Mouse (Mus musculus): ENCODE results near the gene Ak8. TPM values are rescaled to one million over a fixed set of nuclear protein-coding genes. Genes with fewer than 3 reads are reported as not detected.

The Ak8 gene
- polyA plus RNA-seq, 1 experiment from 2014 or later = 0.52 TPM

- H3K4me2 ChIP-seq (ENCODE audit: low read depth, severe bottlenecking) = no peak overlapping the region
- no peaks in the 10 kb centered on the region for H3K27me3 ChIP-seq (ENCODE audit: control insufficient read depth, insufficient read depth, low read length)
- no peak for DNase-seq (ENCODE audit: low spot score)
- H3K4me3 ChIP-seq (ENCODE audit: low read depth, low read length) = no peak overlapping the region
- 68% methylated on average over 3 of the region's 3 CpGs for WGBS
- peaks cover 10% of the 10 kb centered on the region for H3K4me1 ChIP-seq (ENCODE audit: control insufficient read depth, insufficient read depth, low read length)
- H3K36me3 ChIP-seq (ENCODE audit: control insufficient read depth, insufficient read depth, low read length) = peaks cover 2% of the 10 kb centered on the region; the same call in 1 of the 2 replicates
- H3K27ac ChIP-seq (replicated peaks; ENCODE audit: low read depth, low read length) = no peak overlapping the region
- no peak overlapping the region for H3K9ac ChIP-seq (ENCODE audit: low read length)
- ATAC-seq (ENCODE audit: insufficient number of reproducible peaks, low FRiP score, low TSS enrichment, low read depth) = no peak
- H3K9me3 ChIP-seq (ENCODE audit: control insufficient read depth, low read length) = no peaks in the 10 kb centered on the region
Observed at GRCm38 (mm10) chr2:28842042-28842441, 142.1 kb downstream of the Ak8 start.

- WGBS = 80% methylated on average over 2 of the region's 2 CpGs
- no peak overlapping the region for H3K4me2 ChIP-seq (ENCODE audit: low read depth, severe bottlenecking)
- no peak overlapping the region for H3K27ac ChIP-seq (replicated peaks; ENCODE audit: low read depth, low read length)
- ATAC-seq (ENCODE audit: insufficient number of reproducible peaks, low FRiP score, low TSS enrichment, low read depth) (no peak), DNase-seq (ENCODE audit: low spot score) (no peak)
- no peak overlapping the region for H3K9ac ChIP-seq (ENCODE audit: low read length)
- H3K4me1 ChIP-seq (ENCODE audit: control insufficient read depth, insufficient read depth, low read length) = no peaks in the 10 kb centered on the region
- no peak overlapping the region for H3K4me3 ChIP-seq (ENCODE audit: low read depth, low read length)
- H3K9me3 ChIP-seq (ENCODE audit: control insufficient read depth, low read length) = no peaks in the 10 kb centered on the region
- H3K27me3 ChIP-seq (ENCODE audit: control insufficient read depth, insufficient read depth, low read length) = no peaks in the 10 kb centered on the region
- peaks cover 8% of the 10 kb centered on the region; the same call in 1 of the 2 replicates for H3K36me3 ChIP-seq (ENCODE audit: control insufficient read depth, insufficient read depth, low read length)
Observed at GRCm38 (mm10) chr2:28848879-28849278, 148.9 kb downstream of the Ak8 start.

GRCm38 (mm10) chr2:28852594-28852993 is 152.6 kb downstream of the Ak8 start:
- Histone ChIP-seq H3K27me3 (ENCODE audit: control insufficient read depth, insufficient read depth, low read length) (no peaks in the 10 kb centered on the region), H3K4me1 (ENCODE audit: control insufficient read depth, insufficient read depth, low read length) (no peaks in the 10 kb centered on the region), H3K27ac (replicated peaks; ENCODE audit: low read depth, low read length) (no peak overlapping the region), H3K9me3 (ENCODE audit: control insufficient read depth, low read length) (no peaks in the 10 kb centered on the region), H3K9ac (ENCODE audit: low read length) (no peak overlapping the region), H3K4me3 (ENCODE audit: low read depth, low read length) (no peak overlapping the region), H3K36me3 (ENCODE audit: control insufficient read depth, insufficient read depth, low read length) (peaks cover 9% of the 10 kb centered on the region; the same call in 1 of the 2 replicates), H3K4me2 (ENCODE audit: low read depth, severe bottlenecking) (no peak overlapping the region)
- ATAC-seq (ENCODE audit: insufficient number of reproducible peaks, low FRiP score, low TSS enrichment, low read depth) = no peak
- DNase-seq (ENCODE audit: low spot score) = no peak
- 93% methylated on average over 3 of the region's 3 CpGs for WGBS

GRCm38 (mm10) chr2:28855773-28856172 is 155.8 kb downstream of the Ak8 start:
- ATAC-seq (ENCODE audit: insufficient number of reproducible peaks, low FRiP score, low TSS enrichment, low read depth) = no peak
- Histone ChIP-seq H3K27ac (replicated peaks; ENCODE audit: low read depth, low read length) (no peak overlapping the region), H3K4me2 (ENCODE audit: low read depth, severe bottlenecking) (no peak overlapping the region), H3K4me1 (ENCODE audit: control insufficient read depth, insufficient read depth, low read length) (no peaks in the 10 kb centered on the region), H3K36me3 (ENCODE audit: control insufficient read depth, insufficient read depth, low read length) (peaks cover 12% of the 10 kb centered on the region; the same call in 1 of the 2 replicates), H3K4me3 (ENCODE audit: low read depth, low read length) (no peak overlapping the region), H3K27me3 (ENCODE audit: control insufficient read depth, insufficient read depth, low read length) (no peaks in the 10 kb centered on the region), H3K9me3 (ENCODE audit: control insufficient read depth, low read length) (no peaks in the 10 kb centered on the region), H3K9ac (ENCODE audit: low read length) (no peak overlapping the region)
- DNase-seq (ENCODE audit: low spot score) = no peak
- 90% methylated on average over 2 of the region's 2 CpGs for WGBS

- Histone ChIP-seq H3K4me3 (ENCODE audit: low read depth, low read length) (no peak overlapping the region), H3K4me1 (ENCODE audit: control insufficient read depth, insufficient read depth, low read length) (no peaks in the 10 kb centered on the region), H3K9me3 (ENCODE audit: control insufficient read depth, low read length) (no peaks in the 10 kb centered on the region), H3K27ac (replicated peaks; ENCODE audit: low read depth, low read length) (no peak overlapping the region), H3K4me2 (ENCODE audit: low read depth, severe bottlenecking) (no peak overlapping the region), H3K36me3 (ENCODE audit: control insufficient read depth, insufficient read depth, low read length) (peaks cover 14% of the 10 kb centered on the region; the same call in 1 of the 2 replicates), H3K9ac (ENCODE audit: low read length) (no peak overlapping the region), H3K27me3 (ENCODE audit: control insufficient read depth, insufficient read depth, low read length) (no peaks in the 10 kb centered on the region)
- WGBS = 93% methylated on average over 4 of the region's 4 CpGs
- ATAC-seq (ENCODE audit: insufficient number of reproducible peaks, low FRiP score, low TSS enrichment, low read depth) (no peak), DNase-seq (ENCODE audit: low spot score) (no peak)
Observed at GRCm38 (mm10) chr2:28859303-28859702, 159.3 kb downstream of the Ak8 start.

- WGBS = 94% methylated on average over 8 of the region's 8 CpGs
- H3K27me3 ChIP-seq (ENCODE audit: control insufficient read depth, insufficient read depth, low read length) = no peaks in the 10 kb centered on the region
- no peaks in the 10 kb centered on the region for H3K4me1 ChIP-seq (ENCODE audit: control insufficient read depth, insufficient read depth, low read length)
- H3K4me2 ChIP-seq (ENCODE audit: low read depth, severe bottlenecking) = no peak overlapping the region
- peaks cover 13% of the 10 kb centered on the region; the same call in 1 of the 2 replicates for H3K36me3 ChIP-seq (ENCODE audit: control insufficient read depth, insufficient read depth, low read length)
- no peak for ATAC-seq (ENCODE audit: insufficient number of reproducible peaks, low FRiP score, low TSS enrichment, low read depth)
- no peak for DNase-seq (ENCODE audit: low spot score)
- no peak overlapping the region for H3K9ac ChIP-seq (ENCODE audit: low read length)
- no peak overlapping the region for H3K27ac ChIP-seq (replicated peaks; ENCODE audit: low read depth, low read length)
- no peaks in the 10 kb centered on the region for H3K9me3 ChIP-seq (ENCODE audit: control insufficient read depth, low read length)
- H3K4me3 ChIP-seq (ENCODE audit: low read depth, low read length) = no peak overlapping the region
Observed at GRCm38 (mm10) chr2:28860678-28861423, 160.9 kb downstream of the Ak8 start.

Small RNA genes within 50 kb of the gene (microRNA-seq; reads per million reads assigned to microRNA genes)
- gene Mir3088 = 1.5 reads per million

Other genes starting within 250 kb of the Ak8 start
- 0.95 and 0.96 TPM in 2 replicates for gene 1700007K13Rik, start 233.8 kb upstream of the Ak8 start, polyA plus RNA-seq (2014; fragmentation: Nextera tagmentation; extraction: Ambion mirVana)
- gene Mrps2, start 232.1 kb upstream of the Ak8 start, polyA plus RNA-seq (2014; fragmentation: Nextera tagmentation; extraction: Ambion mirVana) = 70.4 and 72.9 TPM in 2 replicates
- not detected in 2 replicates for gene Gbgt1, start 203.3 kb upstream of the Ak8 start, polyA plus RNA-seq (2014; fragmentation: Nextera tagmentation; extraction: Ambion mirVana)
- not detected in 2 replicates for gene Gm10134, start 194.1 kb upstream of the Ak8 start, polyA plus RNA-seq (2014; fragmentation: Nextera tagmentation; extraction: Ambion mirVana)
- 37.3 and 43.1 TPM in 2 replicates for gene Ralgds, start 187.0 kb upstream of the Ak8 start, polyA plus RNA-seq (2014; fragmentation: Nextera tagmentation; extraction: Ambion mirVana)
- not detected in 2 replicates for gene Cel, start 136.8 kb upstream of the Ak8 start, polyA plus RNA-seq (2014; fragmentation: Nextera tagmentation; extraction: Ambion mirVana)
- 48.6 and 48.9 TPM in 2 replicates for gene Gtf3c5, start 116.4 kb upstream of the Ak8 start, polyA plus RNA-seq (2014; fragmentation: Nextera tagmentation; extraction: Ambion mirVana)
- 0.77 and 2.2 TPM in 2 replicates for gene Gfi1b, start 78.2 kb upstream of the Ak8 start, polyA plus RNA-seq (2014; fragmentation: Nextera tagmentation; extraction: Ambion mirVana)
- 23.2 and 23.6 TPM in 2 replicates for gene Tsc1, start 58.9 kb upstream of the Ak8 start, polyA plus RNA-seq (2014; fragmentation: Nextera tagmentation; extraction: Ambion mirVana)
- gene Spaca9, start 437 bp upstream of the Ak8 start, polyA plus RNA-seq (2014; fragmentation: Nextera tagmentation; extraction: Ambion mirVana) = 1.7 and 2.0 TPM in 2 replicates
- gene Gtf3c4, start 140.2 kb downstream of the Ak8 start, polyA plus RNA-seq (2014; fragmentation: Nextera tagmentation; extraction: Ambion mirVana) = 31.3 and 35.4 TPM in 2 replicates
- 20.4 and 21.8 TPM in 2 replicates for gene Ddx31, start 140.2 kb downstream of the Ak8 start, polyA plus RNA-seq (2014; fragmentation: Nextera tagmentation; extraction: Ambion mirVana)
- not detected in 2 replicates for gene Barhl1, start 216.5 kb downstream of the Ak8 start, polyA plus RNA-seq (2014; fragmentation: Nextera tagmentation; extraction: Ambion mirVana)

Data from limb, embryonic 11.5 days (tissue).